Mouse (Mus musculus) embryonic facial prominence, embryonic 14.5 days (tissue): Measurements from ENCODE around the gene Ddx5. TPM values are rescaled to one million over a fixed set of nuclear protein-coding genes. Genes with fewer than 3 reads are reported as not detected.
"Not testable (repeated sequence)": the region's sequence is repeated elsewhere in the genome, so short reads cannot be mapped to it uniquely, and the experiment has no call there.

Experiments used
- ATAC-seq: fragments of 200-750 bp; cut with Nextera tagmentation; 2 replicates; pipeline ENCODE4 v1.8.0; 2017; ENCODE audit warnings: low read depth, moderate number of reproducible peaks, moderate TSS enrichment
- DNase-seq: peaks from one replicate; pipeline ENCODE4 v3.0.0-alpha.2; 2015; ENCODE audit warnings: low spot score
- H3K27ac ChIP-seq: fragments of 300-500 bp; sonication (generic); replicated peaks from 2 replicates; pipeline ENCODE4 v1.5.1; 2014; ENCODE audit warnings: low read depth, mild to moderate bottlenecking, low read length, moderate library complexity
- H3K27me3 ChIP-seq: fragments of 300-500 bp; sonication (generic); replicated peaks from 2 replicates; pipeline ENCODE4 v1.6.1; 2014; ENCODE audit warnings: low read length; ENCODE audit not compliant: control insufficient read depth, insufficient read depth
- H3K36me3 ChIP-seq: fragments of 300-500 bp; sonication (generic); 2 replicates; pipeline ENCODE4 v1.6.1; 2014; ENCODE audit warnings: low read length, mixed read lengths; ENCODE audit not compliant: control insufficient read depth, insufficient read depth
- H3K4me1 ChIP-seq: fragments of 300-500 bp; sonication (generic); 2 replicates; pipeline ENCODE4 v1.6.1; 2014; ENCODE audit warnings: antibody characterized with exemption, low read length; ENCODE audit not compliant: control insufficient read depth, insufficient read depth
- H3K4me2 ChIP-seq: fragments of 300-500 bp; sonication (generic); 2 replicates; pipeline ENCODE4 v1.6.1; 2014; ENCODE audit warnings: low read depth, mild to moderate bottlenecking, low read length, moderate library complexity, mixed read lengths
- H3K4me3 ChIP-seq: fragments of 300-500 bp; sonication (generic); 2 replicates; pipeline ENCODE4 v1.5.1; 2014; ENCODE audit warnings: low read depth, mild to moderate bottlenecking, low read length
- H3K9ac ChIP-seq: fragments of 300-500 bp; sonication (generic); 2 replicates; pipeline ENCODE4 v1.6.1; 2014; ENCODE audit warnings: low read depth, mild to moderate bottlenecking, low read length, moderate library complexity, mixed read lengths
- H3K9me3 ChIP-seq: fragments of 300-500 bp; sonication (generic); 2 replicates; pipeline ENCODE4 v1.6.1; 2016; ENCODE audit warnings: low read length; ENCODE audit not compliant: control insufficient read depth
- WGBS: fragments of 180-500 bp; shearing (Covaris S2); extraction: QIAGEN DNeasy Blood & Tissue Kit; methylation state at CpG from one replicate; pipeline ENCODE4 v1.1.7; 2014; 5-methylcytosine and 5-hydroxymethylcytosine counted together
- polyA plus RNA-seq: library from polyadenylated mRNA; unstranded; fragments of >200 nt; fragmentation: Nextera tagmentation; extraction: Ambion mirVana; gene quantifications from 2 replicates; pipeline ENCODE4 v1.2.1, GENCODE M21; 2014

Ddx5 gene
- polyA plus RNA-seq, 1 experiment from 2014 or later: 334 TPM

DNA sequence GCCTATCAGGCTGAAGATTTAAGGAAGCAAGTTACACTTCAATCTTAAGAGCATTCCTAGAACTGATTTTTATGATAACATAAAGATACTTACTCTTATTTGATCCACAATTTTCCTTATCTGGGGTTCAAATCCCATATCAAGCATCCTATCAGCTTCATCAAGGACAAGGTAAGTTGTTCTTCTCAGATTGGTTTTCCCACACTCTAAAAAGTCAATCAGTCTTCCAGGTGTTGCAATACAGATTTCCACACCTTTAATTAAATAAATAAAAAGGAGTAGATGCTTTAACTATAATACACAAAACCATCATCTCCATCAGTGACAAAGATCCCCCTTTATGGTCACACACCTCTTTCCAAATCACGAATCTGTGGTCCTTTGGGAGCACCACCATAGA is 3.9 kb downstream of the Ddx5 start:
- 60% methylated on average over 1 of the region's 1 CpGs for WGBS
- ATAC-seq: no peak
- peaks cover 70% of the 10 kb centered on the region for H3K36me3 ChIP-seq

DNA sequence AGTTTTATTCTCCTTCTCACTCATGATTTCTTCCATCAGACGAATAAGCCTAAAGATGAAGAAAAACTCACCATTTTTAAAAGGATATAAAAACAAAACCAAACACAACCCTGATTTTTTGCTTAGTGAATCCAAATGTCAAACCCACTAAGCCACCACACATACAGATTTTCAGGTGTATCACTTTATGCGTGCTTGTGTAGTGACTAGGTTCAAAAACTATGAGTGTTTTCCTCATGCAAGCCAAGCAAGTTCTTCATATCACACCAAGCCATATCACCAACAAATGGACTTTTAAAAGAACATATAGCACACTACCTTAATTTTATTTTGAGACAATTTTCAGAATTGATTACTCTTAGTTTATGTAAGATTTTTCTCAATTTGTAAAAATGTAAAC is 4.5 kb downstream of the Ddx5 start:
- WGBS: 82% methylated on average over 2 of the region's 2 CpGs
- ATAC-seq: no peak

More for the DNA sequence above, 3.9 kb downstream of the Ddx5 start:
- H3K9me3 ChIP-seq: no peaks in the 10 kb centered on the region
- H3K4me1 ChIP-seq: peaks cover 5% of the 10 kb centered on the region
- no peak overlapping the region for H3K4me2 ChIP-seq
- H3K9ac ChIP-seq: no peak overlapping the region
- H3K4me3 ChIP-seq: no peak overlapping the region
- H3K27ac ChIP-seq: no peak overlapping the region
- DNase-seq: no peak
- H3K27me3 ChIP-seq: no peaks in the 10 kb centered on the region

GRCm38 (mm10) chr11:106782841-106783764 is 5.9 kb downstream of the Ddx5 start:
- no peak overlapping the region for H3K9ac ChIP-seq
- WGBS: 74% methylated on average over 9 of the region's 9 CpGs
- peaks cover 75% of the 10 kb centered on the region for H3K36me3 ChIP-seq
- ATAC-seq: no peak
- no peak overlapping the region for H3K4me2 ChIP-seq
- no peaks in the 10 kb centered on the region for H3K27me3 ChIP-seq
- DNase-seq: no peak
- no peak overlapping the region for H3K4me3 ChIP-seq
- peaks cover 4% of the 10 kb centered on the region; the same call in 1 of the 2 replicates for H3K4me1 ChIP-seq
- no peaks in the 10 kb centered on the region for H3K9me3 ChIP-seq
- H3K27ac ChIP-seq: no peak overlapping the region

More for the DNA sequence above, 4.5 kb downstream of the Ddx5 start:
- Histone ChIP-seq H3K4me1 (peaks cover 4% of the 10 kb centered on the region; the same call in 1 of the 2 replicates), H3K36me3 (peaks cover 75% of the 10 kb centered on the region), H3K9ac (no peak overlapping the region), H3K9me3 (no peaks in the 10 kb centered on the region), H3K4me3 (no peak overlapping the region), H3K27me3 (no peaks in the 10 kb centered on the region), H3K4me2 (no peak overlapping the region), H3K27ac (no peak overlapping the region)
- no peak for DNase-seq

- not testable (repeated sequence) for ATAC-seq, DNase-seq, H3K4me2 ChIP-seq, H3K4me3 ChIP-seq, H3K9me3 ChIP-seq, H3K27ac ChIP-seq, H3K27me3 ChIP-seq, H3K9ac ChIP-seq, H3K4me1 ChIP-seq
- peaks cover 74% of the 10 kb centered on the region for H3K36me3 ChIP-seq
- WGBS: 92% methylated on average over 7 of the region's 7 CpGs
These were observed 6.7 kb downstream of the Ddx5 start for GRCm38 (mm10) chr11:106782271-106782670.

DNA sequence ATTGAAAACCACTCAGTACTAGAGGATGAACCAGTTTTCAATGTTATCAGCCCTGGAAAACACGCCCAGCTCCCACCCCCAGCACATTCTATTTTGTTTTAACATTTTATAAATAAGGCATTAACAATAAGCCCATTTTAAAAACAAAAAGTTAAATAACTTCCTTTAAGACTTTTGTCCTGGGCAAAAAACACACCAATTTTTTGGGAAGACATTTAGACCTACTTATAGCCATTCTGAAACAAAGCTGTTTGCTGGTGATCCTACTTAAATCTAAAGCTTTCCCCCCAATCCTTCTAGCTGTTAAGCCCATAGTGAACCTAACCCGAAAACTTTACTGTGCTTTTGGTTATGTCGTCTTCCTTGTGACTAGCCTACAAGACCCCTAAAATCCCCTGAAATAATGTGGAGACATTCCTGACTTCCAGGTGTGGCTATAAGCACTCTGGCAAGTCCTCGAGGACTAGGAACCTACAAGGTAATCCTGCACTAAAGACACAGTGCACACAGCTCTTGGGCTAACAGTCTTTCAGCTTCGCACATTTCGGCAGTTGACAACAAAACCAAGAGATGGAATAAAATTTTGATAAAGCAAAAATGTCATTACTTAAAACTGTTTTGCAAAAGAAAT is 8.3 kb downstream of the Ddx5 start:
- H3K27me3 ChIP-seq: no peaks in the 10 kb centered on the region
- DNase-seq: no peak
- H3K4me1 ChIP-seq: no peaks in the 10 kb centered on the region; the same call in 1 of the 2 replicates
- H3K36me3 ChIP-seq: peaks cover 71% of the 10 kb centered on the region
- 76% methylated on average over 6 of the region's 6 CpGs for WGBS
- H3K9ac ChIP-seq: no peak overlapping the region
- no peaks in the 10 kb centered on the region for H3K9me3 ChIP-seq
- H3K4me3 ChIP-seq: no peak overlapping the region
- H3K4me2 ChIP-seq: peak overlapping the region; percentile 57; the same call in 1 of the 2 replicates
- ATAC-seq: no peak
- H3K27ac ChIP-seq: peak overlapping the region; percentile 99

GRCm38 (mm10) chr11:106780089-106780425 is 8.9 kb downstream of the Ddx5 start:
- Histone ChIP-seq H3K36me3 (peaks cover 71% of the 10 kb centered on the region), H3K27ac (peak overlapping the region; percentile 99; the same call in 1 of the 2 replicates), H3K4me3 (peak overlapping the region; percentile 87; the same call in 1 of the 2 replicates), H3K4me1 (no peaks in the 10 kb centered on the region), H3K27me3 (no peaks in the 10 kb centered on the region), H3K9ac (no peak overlapping the region), H3K9me3 (no peaks in the 10 kb centered on the region), H3K4me2 (peak overlapping the region; percentile 57)
- 71% methylated on average over 4 of the region's 4 CpGs for WGBS
- DNase-seq (no peak), ATAC-seq (no peak)

GRCm38 (mm10) chr11:106779388-106780088 is 9.4 kb downstream of the Ddx5 start, which contains the start of gene Polg2:
Gene Polg2, minus strand, starts transcription at chr11:106779537.
- H3K4me3 ChIP-seq: peak within 1 kb of the TSS; percentile 87
- H3K9me3 ChIP-seq: no peaks in the 10 kb centered on the region
- peak within 1 kb of the TSS; percentile 99 for H3K27ac ChIP-seq
- H3K4me1 ChIP-seq: no peaks in the 10 kb centered on the region
- H3K27me3 ChIP-seq: no peaks in the 10 kb centered on the region
- WGBS: 3% methylated on average over 16 of the region's 30 CpGs
- H3K4me2 ChIP-seq: peak within 1 kb of the TSS; percentile 57
- H3K36me3 ChIP-seq: peaks cover 71% of the 10 kb centered on the region
- peak within 1 kb of the TSS; percentile 90 for H3K9ac ChIP-seq
- DNase-seq: peak; percentile 98
- peak; percentile 98 for ATAC-seq

DNA sequence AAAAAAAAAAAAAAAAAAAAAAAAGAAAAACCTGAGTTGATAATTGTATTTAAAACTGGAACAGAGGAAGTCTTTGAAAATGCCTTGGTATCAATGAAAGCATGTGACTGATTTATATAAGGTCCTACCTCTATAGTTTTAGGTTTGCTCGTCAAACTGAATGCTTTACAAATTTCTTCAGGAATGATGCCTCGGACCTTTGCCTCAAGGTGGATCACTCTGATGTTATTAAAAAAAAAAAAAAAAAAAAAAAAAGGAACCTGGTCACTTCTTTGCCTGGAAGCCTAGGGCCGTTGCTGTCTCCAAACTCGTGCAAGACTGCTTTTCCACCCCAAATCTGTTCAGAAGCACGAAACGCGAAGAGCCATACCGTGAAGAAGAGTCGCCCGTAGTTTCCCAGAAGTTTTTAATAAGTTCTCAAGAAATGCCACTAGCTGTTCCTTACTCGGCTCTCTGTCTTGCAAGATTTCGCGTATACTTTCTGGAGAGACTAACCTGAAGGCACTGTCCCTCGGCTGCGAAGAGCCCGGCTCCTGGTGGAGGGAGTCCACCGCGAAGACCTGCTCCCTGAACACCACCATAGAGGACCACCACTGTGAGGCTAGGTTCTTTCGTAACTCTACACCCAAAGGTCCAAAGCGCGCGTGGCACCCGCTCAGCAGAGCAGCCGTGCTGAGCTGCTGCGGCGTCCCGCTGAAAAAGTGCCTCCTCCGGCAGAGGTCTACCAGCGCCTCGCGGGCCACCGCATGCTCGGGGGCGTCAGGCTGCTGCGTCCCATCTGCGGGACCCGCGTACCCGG is 10.2 kb downstream of the Ddx5 start:
- Histone ChIP-seq H3K4me1 (no peaks in the 10 kb centered on the region), H3K4me3 (peak overlapping the region; percentile 87), H3K36me3 (peaks cover 70% of the 10 kb centered on the region), H3K9me3 (no peaks in the 10 kb centered on the region), H3K27me3 (no peaks in the 10 kb centered on the region), H3K4me2 (peak overlapping the region; percentile 57), H3K9ac (peak overlapping the region; percentile 90), H3K27ac (peak overlapping the region; percentile 99)
- 1% methylated on average over 35 of the region's 39 CpGs for WGBS
- DNase-seq (no peak), ATAC-seq (peak; percentile 80)
